Mouse (Mus musculus): ENCODE measurements around the gene St3gal2. TPM values are rescaled to one million over a fixed set of nuclear protein-coding genes. Genes with fewer than 3 reads are reported as not detected.
"Not testable (repeated sequence)": the region's sequence is repeated elsewhere in the genome, so short reads cannot be mapped to it uniquely, and the experiment has no call there.

St3gal2 gene
- polyA plus RNA-seq, 1 experiment from 2014 or later: 25.4 TPM

DNA sequence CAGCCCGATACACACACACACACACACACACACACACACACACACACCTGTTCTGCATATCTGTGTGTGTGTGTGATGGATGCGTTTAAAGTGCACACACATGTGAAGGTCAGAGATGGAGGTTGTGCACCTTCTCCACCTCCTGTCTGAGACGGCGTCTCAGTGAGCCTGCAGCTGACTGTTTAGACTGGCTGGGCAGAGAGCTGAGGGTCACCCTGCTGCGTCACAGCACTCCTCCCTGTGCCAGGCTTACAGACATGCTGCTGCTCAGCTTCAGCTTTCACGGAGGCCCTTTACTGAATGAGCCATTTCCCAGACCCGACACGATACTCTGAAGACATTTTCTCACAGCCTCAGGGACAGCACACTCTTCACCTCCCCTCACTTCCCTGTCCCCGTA, 70.3 kb downstream of the St3gal2 start:
- Histone ChIP-seq H3K4me3 (no peak overlapping the region), H3K27ac (replicated peaks) (no peak overlapping the region), H3K27me3 (ENCODE audit: low read depth, poor library complexity, severe bottlenecking) (no peaks in the 10 kb centered on the region), H3K36me3 (peaks cover 93% of the 10 kb centered on the region), H3K9me3 (replicated peaks) (no peaks in the 10 kb centered on the region), H3K4me1 (no peaks in the 10 kb centered on the region)
- DNase-seq (ENCODE audit: low spot score): no peak
- 92% methylated on average over 9 of the region's 9 CpGs for WGBS

DNA sequence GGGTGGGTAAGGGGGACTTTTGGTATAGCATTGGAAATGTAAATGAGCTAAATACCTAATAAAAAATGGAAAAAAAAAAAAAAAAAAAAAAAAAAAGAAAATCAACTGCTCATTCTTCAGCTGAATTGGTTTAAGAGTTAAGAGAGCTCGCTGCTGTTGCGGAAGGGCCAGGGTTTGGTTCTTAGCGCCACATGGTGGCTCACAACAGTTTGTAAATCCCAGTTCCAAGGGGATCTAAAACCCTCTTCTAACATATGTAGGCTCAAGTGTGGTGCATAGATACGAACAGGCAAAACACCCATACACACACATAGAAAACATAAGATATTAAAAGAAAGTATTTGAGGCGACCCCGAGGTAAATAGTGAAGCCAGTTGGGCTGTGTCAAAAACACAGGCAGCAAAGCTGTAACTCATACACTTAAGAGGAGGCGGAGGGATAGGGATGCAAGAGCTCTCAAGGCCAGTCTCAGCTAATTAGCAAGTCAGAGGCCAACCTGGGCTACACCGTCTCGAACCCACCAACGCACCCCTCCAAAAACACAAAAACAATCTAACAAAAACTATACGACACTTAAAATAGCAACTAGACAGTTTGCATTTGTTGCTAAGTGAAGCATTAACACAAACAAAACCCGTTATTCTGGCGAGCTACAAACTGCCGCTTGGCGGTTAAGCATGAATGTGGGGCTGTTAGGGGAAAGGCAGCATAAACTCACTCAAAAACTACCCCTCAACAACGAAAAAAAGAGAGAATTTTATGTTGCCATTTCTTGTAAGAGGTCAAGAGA, 77.1 kb downstream of the St3gal2 start:
- DNase-seq (ENCODE audit: low spot score): no peak
- H3K4me3 ChIP-seq: peak overlapping the region; percentile 91
- WGBS: 37% methylated on average over 16 of the region's 16 CpGs
- no peaks in the 10 kb centered on the region for H3K27me3 ChIP-seq (ENCODE audit: low read depth, poor library complexity, severe bottlenecking)
- H3K36me3 ChIP-seq: peaks cover 37% of the 10 kb centered on the region
- H3K4me1 ChIP-seq: peaks cover 15% of the 10 kb centered on the region
- peak overlapping the region; percentile 86 for H3K27ac ChIP-seq (replicated peaks)
- H3K9me3 ChIP-seq (replicated peaks): no peaks in the 10 kb centered on the region

GRCm38 (mm10) chr8:110997547-110998531, 78.1 kb downstream of the St3gal2 start, which contains the start of gene Ddx19a:
Gene Ddx19a (minus strand): TSS chr8:110997800.
- Histone ChIP-seq H3K27me3 (ENCODE audit: low read depth, poor library complexity, severe bottlenecking) (no peaks in the 10 kb centered on the region), H3K4me3 (peak within 1 kb of the TSS; percentile 91), H3K4me1 (peaks cover 15% of the 10 kb centered on the region), H3K27ac (replicated peaks) (peak within 1 kb of the TSS; percentile 86), H3K36me3 (peaks cover 31% of the 10 kb centered on the region), H3K9me3 (replicated peaks) (no peaks in the 10 kb centered on the region)
- DNase-seq (ENCODE audit: low spot score): peak; percentile 86
- WGBS: 3% methylated on average over 58 of the region's 58 CpGs

- not testable (repeated sequence) for H3K9me3 ChIP-seq (replicated peaks); H3K4me3 ChIP-seq; DNase-seq (ENCODE audit: low spot score); H3K27me3 ChIP-seq (ENCODE audit: low read depth, poor library complexity, severe bottlenecking); H3K4me1 ChIP-seq; H3K27ac ChIP-seq (replicated peaks)
- H3K36me3 ChIP-seq: peaks cover 78% of the 10 kb centered on the region
- 84% methylated on average over 9 of the region's 10 CpGs for WGBS
Measured at GRCm38 (mm10) chr8:111010230-111010991, 90.7 kb downstream of the St3gal2 start.

Small RNAs within 50 kb of the gene (microRNA-seq; reads per million reads assigned to microRNA genes)
- gene Mir3473d: 3.6 reads per million, percentile 6 among the genes with 10 or more reads in this experiment

Other genes with a start within 250 kb of the St3gal2 start
- 4.9 and 5.0 TPM in 2 replicates for gene Mtss1l, start 198.4 kb upstream of the St3gal2 start, polyA plus RNA-seq (2016; fragmentation: Nextera tagmentation; extraction: Ambion mirVana)
- 0.20 and 0.51 TPM in 2 replicates for gene Il34, start 114.0 kb upstream of the St3gal2 start, polyA plus RNA-seq (2016; fragmentation: Nextera tagmentation; extraction: Ambion mirVana)
- 75.4 and 78.2 TPM in 2 replicates for gene Cog4, start 73.3 kb upstream of the St3gal2 start, polyA plus RNA-seq (2016; fragmentation: Nextera tagmentation; extraction: Ambion mirVana)
- 222 and 225 TPM in 2 replicates for gene Sf3b3, start 73.1 kb upstream of the St3gal2 start, polyA plus RNA-seq (2016; fragmentation: Nextera tagmentation; extraction: Ambion mirVana)
- 12.2 and 12.7 TPM in 2 replicates for gene Fuk, start 17.4 kb upstream of the St3gal2 start, polyA plus RNA-seq (2016; fragmentation: Nextera tagmentation; extraction: Ambion mirVana)
- 24.2 and 25.1 TPM in 2 replicates for gene Ddx19a, start 77.9 kb downstream of the St3gal2 start, polyA plus RNA-seq (2016; fragmentation: Nextera tagmentation; extraction: Ambion mirVana)
- gene Ddx19b, start 111.8 kb downstream of the St3gal2 start, polyA plus RNA-seq (2016; fragmentation: Nextera tagmentation; extraction: Ambion mirVana): 11.4 and 11.6 TPM in 2 replicates
- 75.6 and 79.8 TPM in 2 replicates for gene Aars, start 113.2 kb downstream of the St3gal2 start, polyA plus RNA-seq (2016; fragmentation: Nextera tagmentation; extraction: Ambion mirVana)
- gene Exosc6, start 136.4 kb downstream of the St3gal2 start, polyA plus RNA-seq (2016; fragmentation: Nextera tagmentation; extraction: Ambion mirVana): 6.1 and 14.4 TPM in 2 replicates
- gene Clec18a, start 172.5 kb downstream of the St3gal2 start, polyA plus RNA-seq (2016; fragmentation: Nextera tagmentation; extraction: Ambion mirVana): 1.1 and 2.0 TPM in 2 replicates
- 11.9 and 13.2 TPM in 2 replicates for gene Pdpr, start 174.7 kb downstream of the St3gal2 start, polyA plus RNA-seq (2016; fragmentation: Nextera tagmentation; extraction: Ambion mirVana)